Mouse (Mus musculus) hindbrain, embryonic 16.5 days (tissue): Measurements from ENCODE around the gene Stk24. TPM values are rescaled to one million over a fixed set of nuclear protein-coding genes. Genes with fewer than 3 reads are reported as not detected.

Source experiments
- ATAC-seq: fragments of 200-750 bp; cut with Nextera tagmentation; 2 replicates; pipeline ENCODE4 v1.8.0; 2017; ENCODE audit warnings: moderate TSS enrichment, moderate library complexity
- H3K27ac ChIP-seq: fragments of 300-500 bp; sonication (generic); 2 replicates; pipeline ENCODE4 v1.5.1; 2014; ENCODE audit warnings: low read depth, mild to moderate bottlenecking, control low read depth, low read length, moderate library complexity
- H3K27me3 ChIP-seq: fragments of 300-500 bp; sonication (generic); replicated peaks from 2 replicates; pipeline ENCODE4 v1.6.1; 2014; ENCODE audit warnings: low read length; ENCODE audit not compliant: control insufficient read depth, insufficient read depth
- H3K36me3 ChIP-seq: fragments of 300-500 bp; sonication (generic); 2 replicates; pipeline ENCODE4 v1.6.1; 2014; ENCODE audit warnings: mild to moderate bottlenecking, low read length, moderate library complexity, mixed read lengths; ENCODE audit not compliant: control insufficient read depth, insufficient read depth
- H3K4me1 ChIP-seq: fragments of 300-500 bp; sonication (generic); 2 replicates; pipeline ENCODE4 v1.6.1; 2014; ENCODE audit warnings: low read depth, low read length; ENCODE audit not compliant: control insufficient read depth, insufficient read depth
- H3K4me2 ChIP-seq: fragments of 300-500 bp; sonication (generic); 2 replicates; pipeline ENCODE4 v1.6.1; 2014; ENCODE audit warnings: mild to moderate bottlenecking, low read length, control low read depth, moderate library complexity
- H3K4me3 ChIP-seq: fragments of 300-500 bp; sonication (generic); 2 replicates; pipeline ENCODE4 v1.5.1; 2014; ENCODE audit warnings: mild to moderate bottlenecking, low read length, control low read depth, moderate library complexity
- H3K9ac ChIP-seq: fragments of 300-500 bp; sonication (generic); 2 replicates; pipeline ENCODE4 v1.6.1; 2014; ENCODE audit warnings: low read depth, mild to moderate bottlenecking, control low read depth, low read length, moderate library complexity
- H3K9me3 ChIP-seq: fragments of 300-500 bp; sonication (generic); 2 replicates; pipeline ENCODE4 v1.6.1; 2014; ENCODE audit warnings: mild to moderate bottlenecking, low read length, moderate library complexity; ENCODE audit not compliant: control insufficient read depth
- WGBS: fragments of 180-500 bp; shearing (Covaris S2); extraction: QIAGEN DNeasy Blood & Tissue Kit; methylation state at CpG from one replicate; pipeline ENCODE4 v1.1.7; 2014; 5-methylcytosine and 5-hydroxymethylcytosine counted together
- polyA plus RNA-seq: library from polyadenylated mRNA; unstranded; fragments of >200 nt; fragmentation: Nextera tagmentation; extraction: Ambion mirVana; gene quantifications from 2 replicates; pipeline ENCODE4 v1.2.1, GENCODE M21; 2015

Gene Stk24
- polyA plus RNA-seq, 1 experiment from 2014 or later: 14.6 TPM

DNA sequence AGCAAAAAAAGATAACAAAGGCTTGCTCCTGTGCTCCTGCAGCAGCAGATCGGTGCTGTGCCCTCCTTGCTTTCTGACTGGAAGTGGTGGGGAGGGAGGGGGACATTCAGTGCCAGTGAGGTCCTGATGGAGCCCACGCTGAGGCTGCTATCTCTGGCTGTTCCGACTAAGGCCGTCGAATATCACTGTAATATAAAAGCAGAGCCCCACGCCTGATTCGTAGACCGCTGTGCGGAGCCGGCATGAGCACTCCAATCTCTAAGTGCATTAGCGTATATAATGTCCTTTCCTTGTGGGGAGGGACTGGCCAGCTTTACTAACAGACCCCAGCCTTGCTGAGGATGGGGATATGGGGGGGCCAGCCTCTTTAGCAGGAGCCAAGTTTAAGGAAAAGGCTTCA lies 120.5 kb downstream of the Stk24 start:
- peak; percentile 16; the same call in 1 of the 2 replicates for ATAC-seq
- H3K27me3 ChIP-seq: no peaks in the 10 kb centered on the region
- no peak overlapping the region for H3K4me3 ChIP-seq
- peak overlapping the region; percentile 26; the same call in 1 of the 2 replicates for H3K27ac ChIP-seq
- H3K4me2 ChIP-seq: no peak overlapping the region
- no peaks in the 10 kb centered on the region for H3K4me1 ChIP-seq
- H3K36me3 ChIP-seq: peaks cover 8% of the 10 kb centered on the region
- no peak overlapping the region for H3K9ac ChIP-seq
- 41% methylated on average over 11 of the region's 11 CpGs for WGBS
- no peaks in the 10 kb centered on the region for H3K9me3 ChIP-seq

DNA sequence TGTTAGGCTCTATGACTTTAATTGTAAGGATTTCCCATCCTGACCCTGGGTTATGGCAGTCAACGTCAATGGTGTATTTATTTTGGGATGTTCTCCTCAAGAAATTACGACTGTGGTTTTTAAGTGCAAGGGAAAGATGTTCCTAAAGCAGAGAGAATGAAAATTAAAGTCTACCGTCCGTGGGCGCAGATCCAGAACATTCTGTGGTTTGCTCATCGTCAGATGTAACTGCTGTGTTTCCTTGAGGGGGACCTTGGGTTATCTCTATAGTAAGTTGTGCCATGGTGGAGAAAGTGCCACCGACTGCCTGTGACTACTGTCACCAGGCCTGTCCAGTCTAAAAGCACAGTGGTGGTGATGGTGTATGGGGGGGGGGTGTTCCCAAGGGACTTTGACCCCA lies 122.9 kb downstream of the Stk24 start:
- no peak overlapping the region for H3K9ac ChIP-seq
- no peaks in the 10 kb centered on the region for H3K9me3 ChIP-seq
- no peaks in the 10 kb centered on the region for H3K27me3 ChIP-seq
- no peak for ATAC-seq
- WGBS: 92% methylated on average over 7 of the region's 7 CpGs
- no peak overlapping the region for H3K4me3 ChIP-seq
- H3K36me3 ChIP-seq: peaks cover 8% of the 10 kb centered on the region
- no peak overlapping the region for H3K4me2 ChIP-seq
- no peak overlapping the region for H3K27ac ChIP-seq
- H3K4me1 ChIP-seq: no peaks in the 10 kb centered on the region

DNA sequence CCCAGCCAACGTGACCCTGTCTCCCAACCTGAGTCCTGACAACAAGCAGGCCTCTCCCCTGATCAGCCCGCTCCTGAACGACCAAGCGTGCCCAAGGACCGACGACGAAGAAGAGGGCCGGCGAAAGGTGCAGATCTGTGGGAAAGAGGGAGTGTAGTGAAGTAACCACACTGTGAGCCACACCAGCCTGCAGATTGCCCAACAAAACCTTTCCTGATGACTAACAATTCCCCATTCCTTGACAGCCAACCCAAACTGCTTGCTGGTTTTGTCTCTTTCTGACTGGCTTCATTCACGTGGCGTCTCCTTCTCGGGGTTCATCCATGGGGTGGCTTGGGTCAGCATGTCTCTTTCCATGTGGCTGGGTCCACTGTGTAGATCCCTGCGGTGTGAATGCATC lies 124.3 kb downstream of the Stk24 start:
- no peak for ATAC-seq
- H3K27ac ChIP-seq: no peak overlapping the region
- no peaks in the 10 kb centered on the region for H3K4me1 ChIP-seq
- no peak overlapping the region for H3K4me3 ChIP-seq
- H3K36me3 ChIP-seq: peaks cover 8% of the 10 kb centered on the region
- WGBS: 91% methylated on average over 13 of the region's 13 CpGs
- H3K9me3 ChIP-seq: no peaks in the 10 kb centered on the region
- no peaks in the 10 kb centered on the region for H3K27me3 ChIP-seq
- no peak overlapping the region for H3K9ac ChIP-seq
- H3K4me2 ChIP-seq: no peak overlapping the region

DNA sequence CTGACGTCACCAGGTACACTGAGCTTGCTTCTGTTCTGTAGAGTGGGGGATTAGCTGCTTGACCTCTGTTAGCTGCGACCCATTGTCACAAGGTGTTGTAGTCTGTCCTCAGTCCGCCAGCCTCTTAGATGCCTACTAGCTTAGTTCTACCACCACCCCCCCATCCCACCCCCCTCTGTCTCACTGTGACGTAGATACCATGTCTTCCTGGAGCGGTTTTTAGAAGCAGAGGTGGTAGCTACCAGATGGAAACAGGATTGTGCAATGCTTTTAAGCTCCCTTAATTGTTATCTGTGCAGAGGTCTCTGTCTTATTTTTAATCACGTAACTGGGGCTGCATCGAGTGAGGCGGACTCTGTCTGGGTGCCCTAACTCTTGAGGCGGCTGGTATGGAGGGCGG lies 124.9 kb downstream of the Stk24 start:
- Histone ChIP-seq H3K4me2 (no peak overlapping the region), H3K4me1 (no peaks in the 10 kb centered on the region), H3K4me3 (no peak overlapping the region), H3K27me3 (no peaks in the 10 kb centered on the region), H3K9ac (no peak overlapping the region), H3K9me3 (no peaks in the 10 kb centered on the region), H3K27ac (no peak overlapping the region), H3K36me3 (peaks cover 8% of the 10 kb centered on the region)
- no peak for ATAC-seq
- 95% methylated on average over 10 of the region's 10 CpGs for WGBS

DNA sequence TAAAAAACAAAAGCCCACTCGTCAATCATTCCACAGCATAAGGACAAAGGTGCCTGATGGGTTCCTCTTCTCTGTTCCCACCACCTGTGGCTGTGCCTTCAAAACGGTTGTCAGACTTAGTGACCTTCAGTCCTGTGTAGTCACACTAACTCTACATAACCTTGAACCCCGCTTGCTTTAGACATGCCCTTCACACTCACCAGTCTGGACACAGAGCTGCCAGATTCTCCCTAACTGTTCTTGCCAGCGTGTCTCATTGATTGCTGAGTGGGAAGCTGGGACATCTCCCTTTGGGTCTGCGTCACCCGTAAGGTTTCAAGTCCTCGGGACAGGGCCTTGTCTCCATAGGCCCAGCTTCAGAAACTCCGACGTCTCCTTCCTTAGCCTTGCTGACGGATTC lies 127.3 kb downstream of the Stk24 start:
- Histone ChIP-seq H3K9me3 (no peaks in the 10 kb centered on the region), H3K4me2 (no peak overlapping the region), H3K4me1 (no peaks in the 10 kb centered on the region), H3K4me3 (no peak overlapping the region), H3K36me3 (peaks cover 8% of the 10 kb centered on the region), H3K27me3 (no peaks in the 10 kb centered on the region), H3K9ac (no peak overlapping the region), H3K27ac (no peak overlapping the region)
- ATAC-seq: no peak
- 91% methylated on average over 10 of the region's 10 CpGs for WGBS

DNA sequence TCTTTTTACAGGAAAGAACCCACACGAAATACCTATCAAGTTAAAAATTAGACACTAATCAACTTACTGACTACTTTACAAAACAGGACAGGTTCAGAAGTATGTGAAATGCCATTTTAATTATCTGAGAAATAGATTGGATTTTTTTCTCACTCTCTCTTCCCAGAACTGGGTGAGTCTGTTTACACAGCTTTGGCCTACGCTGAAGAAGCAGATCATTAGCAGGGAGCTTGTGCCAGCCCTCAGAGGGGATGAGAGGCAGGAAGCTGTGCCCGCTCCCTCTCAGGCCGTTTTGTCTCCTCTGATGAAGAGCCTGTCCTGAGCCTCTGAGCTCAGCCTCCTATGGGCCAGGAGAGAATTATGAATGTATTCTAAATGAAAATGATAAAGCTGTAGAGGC lies 128.1 kb downstream of the Stk24 start:
- 52% methylated on average over 4 of the region's 4 CpGs for WGBS
- H3K4me1 ChIP-seq: no peaks in the 10 kb centered on the region
- no peak overlapping the region for H3K9ac ChIP-seq
- H3K27ac ChIP-seq: no peak overlapping the region
- ATAC-seq: no peak
- no peak overlapping the region for H3K4me3 ChIP-seq
- H3K27me3 ChIP-seq: no peaks in the 10 kb centered on the region
- no peak overlapping the region for H3K4me2 ChIP-seq
- H3K36me3 ChIP-seq: peaks cover 7% of the 10 kb centered on the region
- H3K9me3 ChIP-seq: no peaks in the 10 kb centered on the region

DNA sequence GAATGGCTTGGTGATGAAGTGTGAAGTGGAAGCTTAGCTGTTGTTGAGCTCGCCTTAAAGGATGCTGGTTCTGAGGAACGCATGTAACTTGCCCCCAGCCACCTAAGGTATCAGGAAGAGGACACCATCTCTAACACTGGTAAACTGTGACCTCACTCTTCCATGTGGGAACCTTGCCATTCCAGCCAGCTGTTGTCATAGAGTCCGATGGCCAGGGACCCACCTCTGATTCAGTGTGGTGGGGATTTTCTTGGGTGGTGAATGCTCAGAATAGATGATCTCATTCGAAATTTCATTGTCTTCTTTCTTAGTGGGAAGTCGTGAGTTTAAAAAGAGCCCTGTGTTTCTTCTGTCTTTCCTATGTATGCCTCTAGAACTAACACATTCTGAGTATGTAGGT lies 128.7 kb downstream of the Stk24 start:
- no peak overlapping the region for H3K4me3 ChIP-seq
- 77% methylated on average over 5 of the region's 5 CpGs for WGBS
- no peak for ATAC-seq
- no peak overlapping the region for H3K4me2 ChIP-seq
- no peak overlapping the region for H3K27ac ChIP-seq
- H3K36me3 ChIP-seq: peaks cover 4% of the 10 kb centered on the region; the same call in 1 of the 2 replicates
- H3K4me1 ChIP-seq: no peaks in the 10 kb centered on the region
- H3K27me3 ChIP-seq: no peaks in the 10 kb centered on the region
- H3K9ac ChIP-seq: no peak overlapping the region
- H3K9me3 ChIP-seq: no peaks in the 10 kb centered on the region

DNA sequence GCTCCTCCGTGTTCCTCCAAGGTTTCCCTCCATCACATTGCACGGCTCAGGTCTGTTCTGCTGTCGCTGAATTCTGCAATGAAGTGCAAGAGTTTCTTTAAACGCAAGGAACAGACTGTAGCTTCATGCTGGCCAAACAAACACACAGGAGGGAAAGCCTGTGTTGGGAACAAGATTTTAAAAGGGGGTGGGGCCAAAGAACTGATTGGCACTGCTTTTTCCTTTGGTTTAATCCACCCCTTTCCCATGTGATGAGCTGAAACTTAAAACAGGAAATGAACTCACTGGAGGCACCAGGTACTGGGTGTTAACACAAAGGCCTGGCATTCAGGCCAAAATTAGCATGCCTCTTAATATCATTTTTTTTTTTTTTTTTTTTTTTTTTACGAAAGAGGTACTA lies 131.5 kb downstream of the Stk24 start:
- no peaks in the 10 kb centered on the region for H3K9me3 ChIP-seq
- no peak overlapping the region for H3K4me2 ChIP-seq
- peaks cover 12% of the 10 kb centered on the region for H3K36me3 ChIP-seq
- no peaks in the 10 kb centered on the region for H3K27me3 ChIP-seq
- WGBS: 88% methylated on average over 5 of the region's 5 CpGs
- H3K27ac ChIP-seq: no peak overlapping the region
- ATAC-seq: no peak
- H3K4me3 ChIP-seq: no peak overlapping the region
- no peaks in the 10 kb centered on the region for H3K4me1 ChIP-seq
- no peak overlapping the region for H3K9ac ChIP-seq

DNA sequence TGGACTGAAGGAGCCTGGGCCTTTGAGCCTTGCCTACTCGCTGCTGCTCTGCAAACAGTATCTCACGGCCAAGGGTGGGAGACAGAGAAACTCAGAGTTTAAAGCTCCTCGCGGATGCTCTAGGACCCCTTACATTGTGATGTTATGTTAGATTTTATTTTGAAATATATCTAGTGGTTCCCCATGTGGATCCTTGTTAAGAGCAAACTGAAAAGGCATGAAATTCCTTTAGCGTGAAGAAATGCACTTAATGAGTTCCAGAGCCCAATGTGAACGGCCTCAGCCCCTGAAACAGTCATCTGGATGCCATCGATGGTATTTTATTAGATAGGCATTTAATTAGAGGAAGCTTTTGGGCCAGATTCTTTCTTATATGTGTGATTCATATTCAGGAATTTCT lies 132.5 kb downstream of the Stk24 start:
- H3K9ac ChIP-seq: no peak overlapping the region
- 51% methylated on average over 7 of the region's 7 CpGs for WGBS
- no peaks in the 10 kb centered on the region for H3K9me3 ChIP-seq
- H3K4me3 ChIP-seq: no peak overlapping the region
- no peak overlapping the region for H3K27ac ChIP-seq
- peaks cover 17% of the 10 kb centered on the region for H3K36me3 ChIP-seq
- H3K4me1 ChIP-seq: no peaks in the 10 kb centered on the region
- H3K4me2 ChIP-seq: no peak overlapping the region
- no peaks in the 10 kb centered on the region for H3K27me3 ChIP-seq
- no peak for ATAC-seq
